Mouse (Mus musculus): Measurements from ENCODE around the gene Coro1c. TPM values are rescaled to one million over a fixed set of nuclear protein-coding genes. Genes with fewer than 3 reads are reported as not detected.
A peak's percentile ranks its signal among the peaks of the same experiment; 100 is the strongest.

Coro1c gene
- total and polyA plus RNA-seq, 3 experiments: 66.1 to 87.4 (median 69.9) TPM

GRCm38 (mm10) chr5:113829566-113830291 lies 78.8 kb downstream of the Coro1c start:
- peak; percentile 37 for DNase-seq (ENCODE audit: extremely low read depth)
- Histone ChIP-seq H3K4me2 (ENCODE audit: insufficient read depth, low read depth, poor library complexity, severe bottlenecking) (peak overlapping the region; percentile 55), H3K9me3 (replicated peaks; ENCODE audit: low read length) (peaks cover 16% of the 10 kb centered on the region)

GRCm38 (mm10) chr5:113828481-113828880 lies 80.1 kb downstream of the Coro1c start:
- in situ Hi-C loops (cut with MboI; ENCODE audit: low pct_ligation_motif_present, low pct_unique_long_range_greater_than_20kb, low sequenced_read_pairs) (loop anchor here (10.0 kb wide), 1 partner anchor 244 kb away; no protein-coding TSS in a partner anchor), dilution Hi-C loops (cut with MboI; ENCODE audit: extremely low pct_ligation_motif_present, extremely low pct_unique_long_range_greater_than_20kb, low sequenced_read_pairs) (no loop called here)
- H3K4me2 ChIP-seq (ENCODE audit: insufficient read depth, low read depth, poor library complexity, severe bottlenecking): peak overlapping the region; percentile 34; the same call in 1 of the 2 replicates
- DNase-seq (ENCODE audit: extremely low read depth): peak; percentile 65
- peak overlapping the region; percentile 18 to 34 (median 21) for H3K4me3 ChIP-seq (replicated peaks in 1 of 3; ENCODE audit: low read depth in 2 of 3, low read length in 2 of 3, poor library complexity in 1 of 3)
- H3K79me2 ChIP-seq (replicated peaks; ENCODE audit: control insufficient read depth, extremely low read depth, insufficient read depth, poor library complexity, severe bottlenecking): no peaks in the 10 kb centered on the region
- peaks cover 33 to 78% of the 10 kb centered on the region in 2 experiments for H3K4me1 ChIP-seq (ENCODE audit: control insufficient read depth in 1 of 2, insufficient read depth in 2 of 2)
- H3K9me3 ChIP-seq (replicated peaks; ENCODE audit: low read length): peaks cover 24% of the 10 kb centered on the region
- H3K9ac ChIP-seq (ENCODE audit: insufficient read depth, low read depth): peak overlapping the region; percentile 37
- peak overlapping the region; percentile 75 for H3K27ac ChIP-seq (ENCODE audit: insufficient read depth, low read depth)
- no peak for TF ChIP-seq SMC3 (IDR thresholded peaks at IDR 0.05; ENCODE audit: low read depth, low read length)
- no peak for TF ChIP-seq SIN3A (IDR thresholded peaks at IDR 0.05; ENCODE audit: low read length)
- TF ChIP-seq ETS1 (conservative IDR thresholded peaks at IDR 0.05; ENCODE audit: low read depth, low read length): peak; percentile 16
- no peak for TF ChIP-seq ZKSCAN1 (IDR thresholded peaks at IDR 0.05; ENCODE audit: borderline replicate concordance, low read depth, low read length)
- TF ChIP-seq IRF4 (IDR thresholded peaks at IDR 0.05; ENCODE audit: low read depth, low read length): no peak
- TF ChIP-seq MAX (IDR thresholded peaks at IDR 0.05; ENCODE audit: low read length): no peak
- peak; percentile 63 for TF ChIP-seq CHD2 (IDR thresholded peaks at IDR 0.05; ENCODE audit: low read length)
- TF ChIP-seq CTCF (conservative IDR thresholded peaks at IDR 0.05 in 1 of 2, IDR thresholded peaks at IDR 0.05 in 1 of 2; ENCODE audit: low read depth in 2 of 2, low read length in 2 of 2): no peak
- no peak for TF ChIP-seq GABPA (IDR thresholded peaks at IDR 0.05; ENCODE audit: insufficient replicate concordance, low read depth, low read length)
- no peaks in the 10 kb centered on the region for H3K27me3 ChIP-seq (replicated peaks)
- peaks cover 7 to 37% of the 10 kb centered on the region in 2 experiments for H3K36me3 ChIP-seq (replicated peaks in 1 of 2; ENCODE audit: control insufficient read depth in 1 of 2, insufficient read depth in 1 of 2, low read length in 1 of 2)

More at GRCm38 (mm10) chr5:113829566-113830291, 78.8 kb downstream of the Coro1c start:
- Histone ChIP-seq H3K27ac (ENCODE audit: insufficient read depth, low read depth) (peak overlapping the region; percentile 90), H3K9ac (ENCODE audit: insufficient read depth, low read depth) (peak overlapping the region; percentile 29; the same call in 1 of the 2 replicates), H3K27me3 (replicated peaks) (no peaks in the 10 kb centered on the region), H3K79me2 (replicated peaks; ENCODE audit: control insufficient read depth, extremely low read depth, insufficient read depth, poor library complexity, severe bottlenecking) (no peaks in the 10 kb centered on the region), H3K36me3 (replicated peaks in 1 of 2; ENCODE audit: control insufficient read depth in 1 of 2, insufficient read depth in 1 of 2, low read length in 1 of 2) (peaks cover 7 to 28% of the 10 kb centered on the region in 2 experiments), H3K4me3 (replicated peaks in 1 of 3; ENCODE audit: low read depth in 2 of 3, low read length in 2 of 3, poor library complexity in 1 of 3) (peak overlapping the region; percentile 30 to 68 (median 53)), H3K4me1 (ENCODE audit: control insufficient read depth in 1 of 2, insufficient read depth in 2 of 2) (peaks cover 35 to 82% of the 10 kb centered on the region in 2 experiments)
- dilution Hi-C loops (cut with MboI; ENCODE audit: extremely low pct_ligation_motif_present, extremely low pct_unique_long_range_greater_than_20kb, low sequenced_read_pairs): no loop called here
- in situ Hi-C loops (cut with MboI; ENCODE audit: low pct_ligation_motif_present, low pct_unique_long_range_greater_than_20kb, low sequenced_read_pairs): loop anchor here (10.0 kb wide), 2 partner anchors 55 to 245 kb away; partner anchors contain the start of genes Iscu and Sart3
- TF ChIP-seq NRF1 (IDR thresholded peaks at IDR 0.05; ENCODE audit: low read depth, low read length) (peak; percentile 69), ZMIZ1 (IDR thresholded peaks at IDR 0.05; ENCODE audit: low read depth, low read length) (0 out of 2 replicates have a peak, but pooled peaks have one; percentile 61), RCOR1 (conservative IDR thresholded peaks at IDR 0.05; ENCODE audit: low read depth, low read length) (0 out of 2 replicates have a peak, but pooled peaks have one; percentile 11), TCF12 (IDR thresholded peaks at IDR 0.05; ENCODE audit: low read depth, low read length) (no peak), PAX5 (IDR thresholded peaks at IDR 0.05; ENCODE audit: low read length) (no peak), MAZ (IDR thresholded peaks at IDR 0.05; ENCODE audit: low read depth, low read length) (peak; percentile 77; the same call in 1 of the 2 replicates), TBP (conservative IDR thresholded peaks at IDR 0.05; ENCODE audit: low read depth, low read length) (peak; percentile 56; the same call in 1 of the 2 replicates), BHLHE40 (IDR thresholded peaks at IDR 0.05; ENCODE audit: low read depth, low read length) (peak; percentile 58), CHD1 (IDR thresholded peaks at IDR 0.05; ENCODE audit: low read depth, low read length) (0 out of 2 replicates have a peak, but pooled peaks have one; percentile 23), CTCF (conservative IDR thresholded peaks at IDR 0.05 in 1 of 2, IDR thresholded peaks at IDR 0.05 in 1 of 2; ENCODE audit: low read depth in 2 of 2, low read length in 2 of 2) (no peak), HCFC1 (IDR thresholded peaks at IDR 0.05; ENCODE audit: low read depth, low read length) (peak; percentile 37), UBTF (IDR thresholded peaks at IDR 0.05; ENCODE audit: low read depth, low read length) (no peak), IRF4 (IDR thresholded peaks at IDR 0.05; ENCODE audit: low read depth, low read length) (no peak), E2F4 (IDR thresholded peaks at IDR 0.05; ENCODE audit: insufficient replicate concordance, low read depth, low read length) (0 out of 2 replicates have a peak, but pooled peaks have one; percentile 55), CHD2 (IDR thresholded peaks at IDR 0.05; ENCODE audit: low read length) (no peak), SMC3 (IDR thresholded peaks at IDR 0.05; ENCODE audit: low read depth, low read length) (no peak), MAFK (IDR thresholded peaks at IDR 0.05; ENCODE audit: insufficient replicate concordance, low read length) (no peak; the same call in 1 of the 2 replicates), MXI1 (IDR thresholded peaks at IDR 0.05; ENCODE audit: low read depth, low read length) (no peak), USF1 (IDR thresholded peaks at IDR 0.05; ENCODE audit: low read depth, low read length) (no peak), ZKSCAN1 (IDR thresholded peaks at IDR 0.05; ENCODE audit: borderline replicate concordance, low read depth, low read length) (no peak), ZC3H11A (IDR thresholded peaks at IDR 0.05; ENCODE audit: low read depth, low read length) (no peak)

Measured in CH12.LX (cell line).